Mouse (Mus musculus) cerebellum, postnatal 36 days (tissue): ENCODE measurements at regions not wholly inside any gene's neighbourhood (a gene's known extent, or its start where the extent isn't known, plus 50 kb on each side); places are given as distances from the start of the nearest gene placed in this dataset.

Experiments
- DNase-seq, 2 experiments: peaks; one replicate each; pipeline ENCODE4 v3.0.0; 2021 to 2022; ENCODE audit warnings: mixed read lengths in 2 of 2

DNA sequence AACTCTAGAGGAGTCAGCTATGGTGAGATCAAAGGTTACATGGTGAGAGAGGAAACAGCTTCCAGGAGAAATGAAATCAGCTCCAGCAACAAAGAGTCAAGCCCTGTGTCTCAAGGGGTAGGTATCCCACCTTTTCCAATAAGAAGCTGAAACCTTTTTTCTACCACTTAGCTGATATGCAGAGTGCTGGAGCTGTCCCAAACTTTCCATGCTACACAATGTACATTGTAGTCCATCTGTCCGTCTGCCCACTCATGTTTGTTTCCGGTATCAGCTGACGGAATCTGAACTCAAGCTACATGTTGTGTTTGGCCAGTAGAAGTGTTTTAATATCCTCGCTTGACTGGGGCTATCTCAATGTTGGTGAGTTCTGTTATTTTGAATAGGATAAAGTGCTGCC lies 83.6 kb upstream of the Ngf start:
- no peak for DNase-seq

DNA sequence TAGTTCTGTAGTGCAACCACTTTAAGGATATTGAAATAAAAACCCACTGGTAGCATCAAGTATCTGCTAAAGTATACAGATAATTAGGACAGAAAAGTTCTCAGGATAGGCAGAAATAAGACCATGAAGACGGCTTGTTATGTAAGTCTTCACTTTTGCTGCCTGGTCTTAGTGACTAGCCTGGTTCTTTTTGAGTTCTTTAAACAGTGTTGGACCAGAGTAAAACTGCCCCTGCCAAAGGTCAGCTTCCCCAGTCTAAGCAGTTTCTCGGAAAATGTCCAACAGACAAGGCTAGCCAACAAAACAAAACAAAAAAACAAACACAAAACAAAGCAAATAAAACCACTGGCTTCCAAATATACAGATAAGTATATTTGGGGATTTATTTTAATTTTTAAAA lies 85.1 kb upstream of the Ngf start:
- DNase-seq: no peak

DNA sequence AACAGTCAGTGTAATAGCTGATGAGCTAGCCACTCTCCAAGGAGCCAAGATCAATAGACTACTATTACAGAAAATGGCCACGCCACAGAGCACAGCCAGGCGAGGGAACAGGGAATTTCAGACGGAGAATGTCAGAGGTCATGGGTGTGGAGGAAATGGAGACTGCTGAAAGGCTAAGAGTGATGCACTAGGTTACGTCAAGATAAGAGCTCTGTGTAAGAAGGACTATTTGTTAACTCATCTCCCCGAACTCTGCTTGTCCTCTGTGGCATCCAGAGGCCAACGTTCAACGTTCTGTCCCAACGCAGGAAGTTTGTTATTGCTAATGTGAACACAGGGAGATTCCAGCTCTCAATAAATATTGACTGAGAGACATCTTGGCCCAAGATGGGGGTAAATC lies 86.0 kb upstream of the Ngf start:
- no peak for DNase-seq

DNA sequence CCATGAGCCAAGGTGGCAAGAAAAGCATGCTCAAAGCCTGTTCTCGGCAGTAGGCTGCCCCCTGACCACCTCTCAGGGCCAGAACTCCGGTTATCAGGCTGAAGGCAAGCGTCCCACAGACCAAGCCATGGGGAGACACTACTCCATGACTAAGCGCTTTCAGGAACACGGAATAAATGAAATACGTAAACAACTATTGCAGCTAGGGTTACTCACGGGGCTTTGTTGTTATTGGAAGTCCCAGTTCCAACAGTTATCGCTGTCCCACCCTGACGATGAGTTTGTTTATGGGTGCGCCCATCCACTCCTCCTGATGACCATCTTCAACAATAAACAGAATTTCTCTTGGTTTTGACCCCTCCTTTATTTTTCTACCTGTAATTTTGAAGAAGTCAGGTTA lies 88.0 kb upstream of the Ngf start:
- DNase-seq: no peak

DNA sequence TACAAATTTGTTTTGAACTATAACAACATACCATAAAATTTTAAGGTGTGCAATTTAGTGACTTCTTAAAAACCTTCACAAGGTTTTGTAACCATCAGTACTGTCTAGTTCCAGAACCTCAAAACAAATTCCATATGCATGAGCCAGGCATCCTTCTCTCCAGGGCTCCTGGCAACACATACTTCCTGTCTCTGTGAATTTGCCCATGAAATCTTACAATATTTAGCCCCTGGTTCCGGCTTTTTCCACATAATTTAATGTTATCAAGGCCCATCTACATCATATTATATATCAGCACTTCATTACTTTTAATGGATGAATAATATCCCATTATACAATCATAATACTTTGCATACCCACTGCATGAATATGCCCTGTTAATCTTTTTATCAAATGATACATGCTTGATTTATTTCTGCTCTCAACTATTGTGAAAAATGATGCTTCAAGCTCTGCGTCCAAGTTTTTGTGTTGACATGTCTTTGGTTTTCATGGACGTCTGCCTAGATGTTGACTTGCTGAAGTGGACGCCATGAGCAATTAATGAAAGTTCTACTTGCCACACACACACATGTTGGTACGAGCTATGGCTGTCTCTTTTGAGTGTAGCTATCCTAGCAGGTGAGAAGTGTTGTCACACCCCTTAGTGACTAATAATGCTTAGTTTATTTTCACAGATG lies 95.2 kb upstream of the Ngf start:
- no peak for DNase-seq

DNA sequence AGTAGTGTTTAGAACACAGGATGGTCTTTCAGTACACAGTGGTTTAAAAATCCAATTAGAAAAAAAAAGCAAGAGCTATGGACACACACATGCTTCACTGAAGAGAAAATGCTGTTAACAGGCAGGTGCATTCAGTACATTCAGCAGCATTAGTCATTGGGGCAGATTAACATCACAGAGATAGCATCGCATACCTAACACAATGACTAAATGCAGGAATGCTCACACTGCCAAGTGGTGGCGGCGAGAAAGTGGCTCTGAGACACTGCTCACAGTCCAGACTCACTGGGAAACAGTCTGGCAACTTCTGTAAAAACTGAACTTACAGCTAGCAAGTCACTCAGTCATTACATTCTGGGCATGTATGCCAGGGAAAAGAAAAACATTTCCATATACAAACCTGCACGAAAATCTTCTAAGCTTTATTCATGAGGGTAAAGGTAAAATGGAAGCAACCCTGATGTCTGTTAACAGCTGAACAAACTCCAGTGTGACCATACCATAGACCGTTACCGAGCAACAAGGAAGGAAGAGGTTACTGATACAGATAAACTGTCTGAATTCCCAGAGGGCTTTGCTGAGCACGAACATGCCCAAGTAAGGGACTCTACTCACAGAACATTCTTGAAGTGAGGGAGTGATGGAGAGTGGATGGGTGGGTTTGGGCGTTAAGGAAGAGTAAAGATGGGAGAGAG lies 97.4 kb upstream of the Ngf start:
- DNase-seq: no peak

DNA sequence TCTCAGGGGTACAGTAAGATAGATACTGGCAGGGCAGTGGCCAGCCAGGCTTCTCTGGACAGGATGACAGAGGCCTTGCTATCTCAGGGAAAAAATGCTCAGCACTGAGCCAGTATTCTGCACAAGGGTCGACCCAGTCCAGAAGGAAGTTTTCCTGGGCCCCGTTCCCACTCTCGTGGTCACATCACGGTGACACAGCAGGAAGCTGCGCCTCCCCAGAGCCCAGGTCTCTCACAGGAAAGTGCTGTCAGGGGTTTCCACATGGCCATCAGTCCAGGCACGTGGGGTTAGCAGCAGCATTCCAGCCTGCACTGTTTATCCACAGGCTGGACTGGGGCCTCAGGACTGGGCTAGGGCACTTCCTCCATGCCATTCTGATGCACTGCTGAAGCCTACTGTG lies 103.5 kb upstream of the Ngf start:
- no peak for DNase-seq

DNA sequence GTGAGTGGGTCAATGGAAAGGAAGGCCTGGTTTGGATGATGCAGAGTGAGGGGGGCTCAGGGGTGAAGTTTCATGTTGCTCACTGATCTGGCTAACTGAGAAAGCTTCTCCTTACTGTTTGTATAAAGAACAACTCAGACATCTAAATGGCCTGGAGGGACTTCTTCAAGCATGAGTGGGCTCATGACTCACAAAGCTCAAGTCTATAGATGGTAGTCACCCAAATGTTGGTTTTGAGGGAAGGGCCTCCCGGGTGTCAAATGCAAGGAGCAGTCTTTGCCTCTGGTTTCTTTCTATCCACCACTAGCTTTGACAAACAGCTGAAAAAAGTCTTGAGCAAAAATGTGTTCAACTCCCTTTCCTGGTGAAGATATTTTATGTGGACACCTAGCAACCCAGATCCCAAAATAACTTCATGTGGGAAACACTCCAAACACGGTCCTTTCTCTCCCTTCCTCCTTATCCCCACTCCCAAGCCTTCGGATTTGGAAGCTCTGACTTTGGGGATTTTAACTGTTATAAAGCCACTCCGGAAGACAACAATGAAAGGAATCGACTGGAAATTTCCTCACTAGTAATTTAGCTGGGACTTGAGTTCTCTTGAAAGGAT lies 105.3 kb upstream of the Ngf start:
- DNase-seq: no peak

DNA sequence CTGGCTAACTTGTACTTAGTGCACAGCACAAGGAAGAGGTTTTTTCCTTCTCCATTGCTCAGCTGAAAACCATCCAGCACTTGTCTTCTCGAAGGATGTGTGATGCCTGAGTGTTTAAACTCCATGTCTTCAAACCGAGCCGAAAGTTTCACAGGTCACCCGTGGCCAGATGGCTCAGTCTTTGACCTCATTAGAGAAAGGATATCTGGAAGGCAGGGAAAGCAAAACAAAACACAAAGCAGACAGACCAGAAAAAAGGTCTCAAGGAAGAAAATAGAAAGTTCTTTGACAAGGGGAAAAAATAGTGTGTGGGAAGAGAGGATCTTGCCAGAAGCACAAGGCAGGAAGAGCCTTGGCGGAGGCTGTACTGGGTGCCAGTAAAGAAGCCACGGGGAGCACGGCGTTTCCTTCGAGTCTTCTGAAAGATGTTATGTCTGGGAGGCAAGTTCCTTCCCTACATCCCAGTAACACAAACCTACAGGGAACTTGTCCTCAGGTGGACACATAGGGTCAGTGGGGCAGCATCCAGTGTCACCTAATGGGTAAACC lies 108.9 kb upstream of the Ngf start:
- no peak for DNase-seq

DNA sequence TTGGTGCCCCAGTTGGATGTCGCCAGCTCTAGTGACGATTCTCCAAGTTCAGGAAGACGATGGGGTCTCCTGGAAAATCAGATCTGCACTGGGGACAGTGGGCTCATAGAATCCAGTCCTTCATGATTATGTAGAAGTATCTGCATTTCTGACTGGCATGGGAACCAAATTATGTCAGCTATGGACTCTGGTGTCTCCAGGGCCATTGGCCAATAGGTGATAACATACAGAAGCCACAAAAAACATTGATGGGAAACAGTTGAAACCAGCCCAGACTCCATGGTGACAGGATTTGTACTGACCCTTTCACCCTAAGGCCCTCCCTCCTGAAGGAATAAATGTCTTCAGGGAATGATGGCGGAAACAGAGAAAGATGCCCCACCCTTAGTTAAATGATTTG lies 110.9 kb upstream of the Ngf start:
- no peak for DNase-seq

DNA sequence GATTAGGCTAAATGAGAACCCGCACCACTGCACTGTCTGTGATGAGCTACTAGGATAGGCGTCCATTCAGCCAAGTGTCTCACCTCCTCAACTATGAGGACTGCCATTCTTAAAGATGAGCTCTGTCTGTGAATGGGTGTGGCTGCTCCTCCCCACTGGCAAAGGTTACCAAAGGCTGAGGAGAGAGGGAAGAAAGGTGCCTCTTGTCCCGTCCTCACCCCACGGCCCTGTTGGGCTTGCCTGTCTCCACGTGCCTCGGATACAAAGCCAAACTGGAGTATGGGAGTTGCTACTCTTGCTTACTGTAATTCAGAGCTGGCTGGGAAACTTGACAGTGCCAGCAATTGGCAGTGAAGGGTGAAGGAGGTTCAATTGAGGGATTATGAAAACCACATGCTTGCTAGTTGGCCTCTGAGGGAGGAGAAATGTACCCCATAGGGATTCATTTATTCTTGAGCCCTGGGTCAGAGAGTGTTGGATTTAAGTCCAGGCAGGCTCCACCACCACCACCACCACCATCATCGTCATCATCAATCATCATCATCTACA lies 112.6 kb upstream of the Ngf start:
- no peak for DNase-seq

DNA sequence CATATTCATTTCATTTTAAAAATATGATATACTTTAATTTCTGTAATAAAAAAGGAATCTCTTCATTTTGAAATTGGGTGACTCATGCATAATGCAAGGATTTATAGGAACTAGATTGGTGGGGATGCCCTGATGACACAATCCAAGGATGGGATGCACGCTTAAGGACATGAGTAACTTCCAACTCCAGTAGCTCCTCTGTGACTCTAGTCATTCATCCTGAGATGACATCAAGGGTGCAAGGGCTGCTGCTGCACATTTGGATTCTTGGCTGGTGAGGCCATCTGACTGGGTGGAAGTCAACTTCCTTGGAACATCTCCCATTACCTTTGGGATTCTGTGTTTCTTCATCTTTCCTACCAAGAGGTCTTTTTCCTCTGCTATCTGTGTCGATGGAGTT lies 114.4 kb upstream of the Ngf start:
- DNase-seq: no peak

DNA sequence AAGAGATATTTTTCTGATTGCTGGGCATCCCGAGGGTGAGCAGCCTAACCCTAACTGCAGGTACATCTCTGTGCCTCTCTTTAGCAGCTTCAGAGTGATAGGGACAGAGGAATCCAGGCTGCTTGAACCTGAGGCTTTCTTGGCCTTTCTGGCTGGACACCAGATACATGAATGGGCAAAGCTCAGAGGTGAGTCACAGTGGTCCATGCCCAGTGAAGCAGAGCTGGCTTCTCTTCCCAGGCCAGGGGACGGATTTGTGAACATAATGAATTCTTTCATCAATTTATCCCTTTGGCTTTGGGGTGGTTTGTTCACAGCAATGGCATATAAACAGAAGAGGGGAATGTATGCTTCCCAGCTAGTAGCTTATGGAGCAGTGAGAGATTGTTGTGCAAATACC lies 114.9 kb upstream of the Ngf start:
- no peak for DNase-seq

DNA sequence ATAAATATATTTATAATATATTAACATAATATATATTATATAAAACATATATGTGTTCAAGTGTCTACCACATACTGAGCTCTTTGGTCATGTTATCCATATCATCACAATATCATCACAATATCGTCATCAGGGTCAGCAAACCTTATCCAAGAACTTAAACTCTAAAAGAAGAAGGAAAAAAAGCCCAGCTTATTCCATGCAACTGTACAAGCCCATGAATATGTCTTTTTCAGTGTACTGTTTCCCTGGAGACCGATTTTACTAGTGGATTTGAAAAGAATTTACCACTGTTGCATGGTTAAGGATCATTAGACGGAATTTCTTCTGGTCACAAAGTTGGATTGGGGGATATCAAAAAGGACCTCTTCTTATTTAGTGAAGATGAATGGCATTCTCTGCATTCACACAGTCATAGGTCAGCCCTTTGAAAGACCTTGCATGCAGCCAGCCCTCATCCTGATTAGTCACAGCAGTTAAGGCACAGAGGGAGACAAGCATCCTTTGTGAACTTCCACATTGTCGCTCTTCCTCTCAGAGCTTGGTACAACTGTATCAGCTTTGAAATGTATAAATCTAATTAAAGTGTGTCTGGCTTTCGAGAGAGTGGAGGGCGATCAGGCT lies 116.3 kb upstream of the Ngf start:
- no peak for DNase-seq

DNA sequence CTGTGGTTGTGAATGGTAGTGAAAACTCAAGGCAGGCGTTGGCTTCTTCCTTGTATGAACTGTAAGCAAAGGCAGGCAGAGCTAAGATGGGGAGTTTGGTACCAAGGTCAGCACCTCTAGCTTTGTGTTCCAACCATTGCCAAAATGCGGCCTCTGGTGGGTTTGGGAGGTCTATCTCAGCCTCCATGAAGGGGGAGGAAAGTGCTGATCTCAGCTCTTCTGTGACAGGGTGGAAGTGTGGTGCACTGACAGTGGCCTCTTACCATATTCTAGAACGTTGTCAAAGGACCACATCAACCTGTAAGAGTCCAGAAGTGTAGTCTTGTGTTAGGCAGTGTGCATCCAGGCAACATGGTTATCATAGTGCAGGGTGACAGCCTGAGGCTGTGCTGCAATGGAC lies 123.6 kb upstream of the Ngf start:
- DNase-seq: no peak

DNA sequence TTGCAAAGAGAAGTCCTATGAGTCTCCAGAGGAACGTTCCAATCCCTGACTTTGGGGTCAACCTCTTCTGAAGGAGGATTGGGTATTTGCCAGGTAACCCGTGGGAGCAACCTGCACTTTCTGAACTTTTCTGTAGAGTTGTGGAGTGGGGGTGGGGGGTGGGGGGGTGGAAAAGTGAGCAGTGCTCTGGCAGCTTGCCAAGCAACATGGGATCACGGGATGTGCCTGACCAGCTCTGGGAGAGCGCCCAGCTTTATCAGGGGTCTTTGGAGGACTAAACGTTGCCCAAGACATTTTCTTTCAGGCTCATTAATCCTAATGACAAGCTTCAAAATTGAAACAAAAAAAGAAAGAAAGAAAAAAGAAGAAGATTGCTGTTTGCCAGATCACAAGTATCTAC lies 124.4 kb upstream of the Ngf start:
- DNase-seq: no peak

DNA sequence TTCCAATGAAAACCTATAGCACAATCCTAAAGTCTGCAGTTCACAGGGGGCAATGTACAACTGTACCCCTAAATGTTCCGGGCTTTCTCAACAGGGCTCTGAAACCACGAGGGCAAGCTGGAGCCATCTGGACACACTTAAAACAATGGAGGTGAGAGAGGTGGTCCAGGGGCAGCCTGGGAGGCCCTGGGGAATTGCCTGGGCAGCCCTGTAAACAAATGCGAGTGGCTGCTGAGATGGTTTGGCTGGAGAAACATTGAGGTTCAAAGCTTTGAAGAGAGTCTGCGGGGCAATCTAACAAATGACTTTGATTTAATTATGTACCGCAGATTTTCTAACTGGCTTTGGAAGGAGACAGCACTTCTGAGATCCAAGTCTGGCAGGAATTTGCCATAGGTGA lies 129.0 kb upstream of the Ngf start:
- DNase-seq: no peak

DNA sequence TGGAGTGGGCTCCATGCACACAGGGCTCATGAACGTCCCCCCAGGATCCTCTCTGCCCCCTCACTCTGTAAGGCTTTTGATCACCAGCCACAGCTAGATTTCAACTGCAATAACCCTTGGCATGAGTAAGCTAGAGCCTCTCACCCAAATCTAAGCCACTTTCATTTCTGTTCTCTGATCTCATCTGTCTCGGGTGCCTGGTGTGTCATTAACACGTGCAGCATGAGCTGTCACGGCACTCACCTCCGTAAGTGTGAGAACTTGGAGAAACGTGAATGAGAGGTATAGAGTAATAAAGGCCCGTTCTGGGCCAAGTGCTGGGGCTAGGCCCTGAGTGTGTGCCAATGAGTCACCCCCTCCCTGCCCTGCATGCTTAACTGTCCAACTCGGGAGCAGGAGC lies 131.8 kb upstream of the Ngf start:
- DNase-seq: no peak

DNA sequence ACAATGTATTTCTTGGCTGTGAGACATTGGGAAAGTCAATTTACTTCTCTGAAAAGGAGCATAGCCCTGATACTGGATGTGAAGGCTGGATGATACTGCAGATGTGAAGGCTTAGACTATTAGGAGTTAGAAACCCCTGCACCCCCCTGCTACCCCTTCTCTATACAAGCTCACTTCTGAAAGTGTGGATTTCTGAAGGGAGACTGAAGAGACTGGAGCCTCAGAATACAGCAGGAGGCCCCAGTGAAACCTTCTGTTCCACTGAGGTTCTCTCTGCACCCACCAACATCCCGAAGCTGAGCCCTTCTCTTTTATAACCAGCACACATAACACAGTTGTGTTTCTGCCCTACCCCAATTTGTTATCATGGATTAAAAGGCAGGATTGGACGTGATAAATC lies 131.7 kb upstream of the Vangl1 start:
- DNase-seq: no peak

DNA sequence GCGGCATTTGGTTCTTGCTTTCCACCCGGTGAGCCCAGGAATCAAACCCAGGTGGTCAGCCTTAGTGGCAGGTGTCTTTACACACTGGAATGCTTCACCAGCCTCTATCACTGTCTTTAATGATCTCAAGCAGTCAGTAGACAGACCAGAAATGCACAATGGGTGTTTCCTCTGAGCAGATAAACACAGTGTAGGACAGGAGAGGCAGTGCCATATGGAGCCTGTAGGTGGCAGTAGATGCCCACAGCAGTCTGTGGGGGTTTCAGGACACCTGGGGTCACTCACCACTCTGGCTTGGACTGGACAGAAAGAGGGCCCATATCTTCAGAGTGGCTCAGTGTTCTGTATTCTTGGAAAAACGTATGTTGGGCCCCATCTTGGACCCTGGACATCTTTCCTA lies 130.7 kb upstream of the Vangl1 start:
- DNase-seq: peak; percentile 7 to 8

DNA sequence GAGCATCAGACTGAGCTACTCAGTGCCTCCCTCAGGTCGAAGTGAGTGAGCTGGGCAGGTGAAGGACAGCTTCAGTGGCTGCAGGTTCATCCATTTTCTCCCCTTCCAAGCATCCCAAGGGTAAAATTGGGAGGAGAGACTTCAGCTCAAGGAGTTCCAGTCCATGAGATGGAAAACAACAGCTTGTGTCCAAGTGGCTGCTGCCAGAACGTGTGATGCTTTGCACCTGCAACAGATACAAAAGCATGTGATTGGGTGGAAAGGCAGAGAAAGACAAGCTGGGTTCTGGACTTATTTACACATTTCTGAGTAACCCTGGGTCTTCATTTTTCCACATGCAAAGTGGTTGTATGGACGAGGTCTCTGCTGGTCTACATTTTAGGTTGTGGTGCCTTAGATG lies 127.7 kb upstream of the Vangl1 start:
- no peak for DNase-seq

DNA sequence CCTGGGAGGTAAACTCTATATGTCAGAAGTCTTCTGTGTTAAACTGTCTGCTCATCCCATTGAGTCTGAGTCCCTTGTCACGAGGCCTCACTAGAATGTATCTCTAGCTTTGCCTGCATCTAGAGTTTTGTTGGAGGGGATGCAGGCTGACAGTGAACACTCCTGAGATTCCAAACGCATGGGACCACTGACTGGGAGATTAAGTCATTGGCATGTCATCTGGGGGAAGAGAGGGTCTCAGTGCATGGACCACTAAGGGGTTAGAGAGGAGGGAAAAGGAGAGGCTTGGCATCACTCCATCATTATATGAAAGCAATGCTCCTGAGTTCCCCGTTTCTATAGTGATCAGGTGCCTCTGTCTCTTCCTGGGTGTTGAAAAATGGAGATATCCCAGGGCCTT lies 114.8 kb upstream of the Vangl1 start:
- no peak for DNase-seq

DNA sequence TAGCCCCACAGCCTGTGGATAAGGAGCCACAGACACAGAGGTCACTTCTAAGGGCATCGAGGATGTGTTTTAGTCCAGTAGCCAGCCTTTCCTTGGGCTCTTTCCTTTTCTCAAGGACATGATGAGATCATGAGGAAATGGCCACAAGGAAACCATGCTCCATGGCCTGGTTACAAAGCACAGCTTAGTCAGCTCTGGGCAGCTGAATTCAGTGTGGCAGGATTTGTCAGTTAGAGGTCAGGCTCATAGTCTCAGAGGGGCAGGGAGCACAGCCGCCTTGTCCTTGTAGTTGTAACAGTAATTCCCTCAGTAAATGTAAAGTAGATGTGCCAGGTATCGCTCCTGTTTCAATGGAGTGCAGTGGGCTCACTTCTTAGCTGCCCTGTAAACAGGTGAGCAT lies 111.7 kb upstream of the Vangl1 start:
- no peak for DNase-seq
